12 mouse cellular contexts compared by ENCODE assay signal in genomic region chr8:35208357-35208756, GRCm38 (mm10).
DNase-seq lines count a peak whose midpoint lies in the region; ATAC-seq lines count a peak whose summit lies in the region.
"Had no signal": no experiment of that assay in that cellular context is flagged by ENCODE, and none has a peak within 500 bp of the region (broad histone marks: within the 10 kb centered on the region; RNA-seq: fewer than 3 reads in every experiment).

No protein-coding gene starts in this region.

- H3K4me3 ChIP-seq in hindbrain, embryonic 10.5 days = no peak overlapping the region
- no peak overlapping the region for H3K4me3 ChIP-seq in hindbrain, embryonic 11.5 days (ENCODE audit: low read depth, low read length)
- H3K4me3 ChIP-seq: embryonic facial prominence, embryonic 15.5 days; layer of hippocampus, adult 2 months had no signal

- no peaks in the 10 kb centered on the region for H3K9me3 ChIP-seq in hindbrain, embryonic 10.5 days
- no peaks in the 10 kb centered on the region for H3K9me3 ChIP-seq in hindbrain, embryonic 11.5 days (ENCODE audit: control insufficient read depth, low read length)
- H3K9me3 ChIP-seq: embryonic facial prominence, embryonic 15.5 days had no signal

- H3K36me3 ChIP-seq in hindbrain, embryonic 10.5 days = no peaks in the 10 kb centered on the region
- no peaks in the 10 kb centered on the region for H3K36me3 ChIP-seq in hindbrain, embryonic 11.5 days (ENCODE audit: control insufficient read depth, insufficient read depth, low read length)
- H3K36me3 ChIP-seq: embryonic facial prominence, embryonic 15.5 days had no signal

- 79% methylated on average over 5 of the region's 5 CpGs for WGBS in hindbrain, embryonic 10.5 days
- 78% methylated on average over 5 of the region's 5 CpGs for WGBS in hindbrain, embryonic 11.5 days

- H3K27me3 ChIP-seq in hindbrain, embryonic 10.5 days (ENCODE audit: insufficient read depth, poor library complexity, severe bottlenecking) = no peaks in the 10 kb centered on the region
- no peaks in the 10 kb centered on the region for H3K27me3 ChIP-seq in hindbrain, embryonic 11.5 days (ENCODE audit: control insufficient read depth, insufficient read depth, low read length)
- H3K27me3 ChIP-seq: embryonic facial prominence, embryonic 15.5 days had no signal

- no peak for DNase-seq in hindbrain, embryonic 10.5 days (ENCODE audit: low spot score)
- no peak for DNase-seq in hindbrain, embryonic 11.5 days (ENCODE audit: low spot score)
- peak; percentile 82 for DNase-seq in thymus, postnatal 0 days (ENCODE audit: low spot score)
- DNase-seq in kidney, adult 18-20 months = no peak
- no peak for DNase-seq in right cerebral cortex, postnatal 4 days
- DNase-seq in kidney, postnatal 25 days = no peak
- DNase-seq: cerebellum, postnatal 10 days; forebrain, postnatal 0 days had no signal

- peak overlapping the region; percentile 59 for H3K27ac ChIP-seq in hindbrain, embryonic 10.5 days
- H3K27ac ChIP-seq in hindbrain, embryonic 11.5 days (ENCODE audit: low read depth, low read length) = no peak overlapping the region
- H3K27ac ChIP-seq: embryonic facial prominence, embryonic 15.5 days; layer of hippocampus, adult 2 months had no signal

- H3K4me1 ChIP-seq in hindbrain, embryonic 10.5 days (replicated peaks) = peaks cover 42% of the 10 kb centered on the region
- H3K4me1 ChIP-seq in hindbrain, embryonic 11.5 days (replicated peaks; ENCODE audit: control insufficient read depth, insufficient read depth, low read length) = no peaks in the 10 kb centered on the region; the same call in 1 of the 2 replicates

- ATAC-seq in hindbrain, embryonic 11.5 days (ENCODE audit: low FRiP score) = no peak
- ATAC-seq in CD4-positive, CD25-positive, alpha-beta regulatory T cell, adult 4 months = peak; percentile 93
- ATAC-seq in hematopoietic stem cell, adult 5-6 weeks (replicated peaks in 1 of 2; ENCODE audit: insufficient read depth in 1 of 2, low FRiP score in 2 of 2, low TSS enrichment in 1 of 2, low read depth in 1 of 2, poor library complexity in 2 of 2, severe bottlenecking in 2 of 2) = peak; percentile 80 to 81
- ATAC-seq: forebrain, postnatal 0 days had no signal

- no peak overlapping the region for H3K9ac ChIP-seq in hindbrain, embryonic 11.5 days (ENCODE audit: low read depth, low read length)
- H3K9ac ChIP-seq: embryonic facial prominence, embryonic 15.5 days; forebrain, postnatal 0 days had no signal

- H3K4me2 ChIP-seq in hindbrain, embryonic 11.5 days (replicated peaks; ENCODE audit: low read depth, low read length) = no peak overlapping the region
- H3K4me2 ChIP-seq: embryonic facial prominence, embryonic 15.5 days had no signal
